Mouse (Mus musculus) gastrocnemius, postnatal 4 days (tissue): ENCODE results near the gene Amn. TPM values are rescaled to one million over a fixed set of nuclear protein-coding genes. Genes with fewer than 3 reads are reported as not detected.

Experiments used
- DNase-seq, 2 experiments: peaks; one replicate each; pipeline ENCODE4 v3.0.0; 2021 to 2022; ENCODE audit warnings: low spot score in 2 of 2, mixed read lengths in 2 of 2
- long read RNA-seq, 2 experiments: library from polyadenylated mRNA; stranded (forward); transcript quantifications; one replicate each; pipeline ENCODE4 v2.0.0; 2021
- total RNA-seq, 2 experiments: library from RNA; stranded (reverse); gene quantifications; 2 replicates each; pipeline ENCODE4 v1.2.3; 2021

Gene Amn
- total RNA-seq, result under 1 TPM in 1 of 2 experiments, not detected in 1; 0.44 TPM
- long read RNA-seq, experiment 1, result 0 reads
- long read RNA-seq, experiment 2, partial matches to known transcripts, result 0 of 1 reads
- long read RNA-seq, experiment 2, other reads (novel, unspliced or antisense), result 1 of 1 reads

DNA sequence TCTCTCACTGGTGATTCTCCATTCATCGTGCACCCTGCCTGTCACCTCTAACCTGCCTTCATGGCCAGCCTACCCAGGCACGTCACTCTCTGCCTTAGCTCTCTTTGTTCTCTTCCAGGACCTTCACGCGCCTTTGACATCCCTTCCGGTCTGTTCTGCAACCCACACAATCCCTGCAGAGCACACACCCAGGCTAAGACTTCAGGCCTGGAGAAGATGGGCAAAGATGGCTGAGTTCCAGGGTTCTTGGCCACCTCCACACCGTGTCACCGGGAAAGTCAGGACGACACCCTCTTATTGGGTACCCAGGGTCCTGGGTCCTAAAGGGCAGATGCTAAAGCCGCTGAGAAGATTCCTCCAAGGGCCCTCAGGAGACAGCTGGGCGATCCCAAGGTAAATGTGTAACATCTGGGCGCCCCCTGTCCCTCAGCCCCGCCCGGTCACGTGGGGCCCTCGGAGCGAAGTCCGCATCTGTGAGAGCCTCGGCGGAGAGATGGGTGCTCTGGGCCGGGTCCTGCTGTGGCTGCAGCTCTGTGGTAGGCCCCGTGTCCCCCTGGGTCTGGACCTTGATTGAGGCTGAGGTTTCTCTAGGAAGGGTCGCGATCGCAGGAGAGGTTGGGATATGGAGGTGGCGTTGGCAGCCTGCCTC lies at the start of gene Amn:
Gene Amn, plus strand, starts transcription at position 467 of the 649 bp plus-strand sequence.
- no peak for DNase-seq

DNA sequence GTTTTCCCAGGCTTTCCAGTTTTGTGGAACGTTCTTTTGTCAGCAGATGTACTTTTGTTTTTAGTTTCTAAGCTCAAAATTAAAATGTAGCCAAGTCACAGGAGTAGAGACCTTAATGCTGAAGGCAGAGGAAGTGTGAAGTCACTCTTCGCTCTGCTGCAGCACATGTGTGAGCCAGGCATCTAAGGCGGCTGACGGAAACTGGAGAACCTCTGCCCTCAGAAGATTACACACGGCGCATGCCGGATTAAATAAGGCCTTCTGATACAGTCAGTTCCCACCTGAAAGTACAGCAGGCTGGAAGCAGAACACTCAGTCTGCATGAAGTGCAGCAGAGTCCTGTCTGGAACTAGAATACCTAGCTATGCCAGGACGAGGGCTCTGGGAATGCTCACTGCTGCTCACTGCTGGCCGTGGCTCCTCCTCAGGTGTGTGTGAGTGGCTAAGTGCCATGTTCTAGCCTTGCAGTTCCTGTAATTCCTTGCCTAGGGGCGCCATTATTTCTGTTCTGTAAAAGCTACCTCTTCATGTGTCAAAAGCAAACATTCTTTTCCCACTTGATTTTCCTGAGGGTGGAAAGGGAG lies 45.6 kb upstream of the Amn start:
- DNase-seq, result no peak

DNA sequence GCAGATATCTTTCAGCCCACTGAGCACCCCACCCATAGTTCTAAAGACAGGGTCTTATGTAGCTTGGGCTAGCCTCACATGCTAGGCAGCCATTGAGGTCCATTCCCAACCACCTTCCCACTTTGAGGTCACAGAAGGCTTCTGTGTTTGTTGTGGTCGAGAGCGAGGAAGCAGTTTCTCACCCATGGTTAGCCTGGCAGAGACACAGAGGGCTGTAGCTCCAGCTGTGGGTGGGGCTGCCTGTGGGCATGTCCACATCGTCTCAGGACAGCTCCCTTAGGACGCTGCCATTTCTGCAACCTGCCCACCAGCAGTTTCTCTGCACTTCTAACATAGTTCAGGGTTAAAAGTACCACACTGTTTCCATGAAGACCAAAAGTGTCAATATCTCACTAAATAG lies 43.5 kb upstream of the Amn start:
- DNase-seq, result no peak

DNA sequence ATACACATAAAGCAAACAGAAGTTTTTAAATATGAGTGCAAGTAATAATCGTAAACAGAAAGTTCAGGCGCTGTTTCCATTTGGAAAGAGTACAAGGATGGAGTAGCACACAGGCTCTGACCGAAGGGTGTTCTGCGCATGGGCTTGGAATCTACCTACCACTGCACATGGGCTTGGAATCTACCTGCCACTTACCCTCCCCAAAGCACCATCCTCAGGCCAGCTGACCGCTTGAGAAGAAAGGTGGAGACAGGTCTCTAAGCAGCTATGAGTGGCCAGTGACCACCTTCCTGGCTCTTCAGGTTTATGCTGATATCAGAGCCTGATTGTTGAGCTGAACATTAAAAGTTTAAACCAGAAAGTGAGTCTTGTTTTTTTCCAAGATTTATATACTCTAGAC lies 42.4 kb upstream of the Amn start:
- no peak for DNase-seq

DNA sequence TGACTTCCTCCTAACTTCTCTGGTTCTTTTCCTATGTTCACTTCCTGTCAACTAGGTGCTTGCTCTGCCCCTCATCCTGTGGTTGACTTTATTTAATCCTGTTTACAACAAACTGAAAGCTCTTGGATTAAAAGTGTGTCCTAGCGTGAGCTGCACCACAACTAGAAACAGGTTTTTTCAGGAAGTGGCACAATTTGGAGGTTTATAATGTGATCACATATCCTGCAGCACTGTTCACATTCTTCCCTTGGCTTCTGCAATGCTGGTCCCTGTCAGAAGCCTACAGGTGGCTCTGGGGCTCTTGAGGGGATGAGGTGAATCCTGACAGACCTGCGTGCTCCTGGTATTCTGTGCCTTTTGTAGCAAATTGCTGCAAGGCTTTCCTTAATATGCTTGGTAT lies 40.1 kb upstream of the Amn start:
- DNase-seq, result no peak

DNA sequence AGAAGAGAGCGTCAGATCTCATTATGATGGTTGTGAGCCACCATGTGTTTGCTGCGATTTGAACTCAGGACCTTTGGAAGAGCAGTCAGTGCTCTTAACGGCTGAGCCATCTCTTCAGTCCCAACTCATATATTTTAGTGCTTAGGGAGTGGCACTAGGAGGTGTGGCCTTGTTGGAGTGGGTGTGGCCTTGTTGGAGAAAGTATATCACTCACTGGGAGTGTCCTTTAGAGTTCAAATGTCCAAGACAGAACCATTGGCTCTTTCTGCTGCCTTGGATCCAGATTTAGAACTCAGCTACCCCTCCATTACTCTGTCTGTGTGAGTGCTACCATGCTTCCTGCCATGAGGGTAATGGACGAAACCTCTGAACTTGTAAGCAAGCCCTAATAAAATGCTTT lies 37.1 kb upstream of the Amn start:
- no peak for DNase-seq

DNA sequence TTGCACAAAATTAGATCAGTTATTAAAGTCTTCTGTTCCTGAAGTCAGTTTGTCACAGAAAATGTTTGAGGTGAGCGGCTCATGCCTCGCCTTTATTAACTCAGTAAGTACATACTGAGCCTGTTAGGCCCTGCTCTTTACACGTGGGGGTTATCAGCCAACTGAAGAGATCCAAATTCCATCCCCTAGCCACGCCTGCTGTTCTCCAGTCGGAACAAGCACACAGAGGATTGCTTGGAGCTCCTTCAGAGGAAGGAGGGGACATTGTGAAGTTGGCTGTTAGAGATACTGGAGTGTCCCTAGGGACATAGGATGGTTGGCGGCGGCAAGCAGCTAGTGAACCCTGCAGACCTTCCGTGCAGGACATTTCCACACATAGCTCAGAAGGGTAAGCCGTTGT lies 36.5 kb upstream of the Amn start:
- DNase-seq, result no peak

DNA sequence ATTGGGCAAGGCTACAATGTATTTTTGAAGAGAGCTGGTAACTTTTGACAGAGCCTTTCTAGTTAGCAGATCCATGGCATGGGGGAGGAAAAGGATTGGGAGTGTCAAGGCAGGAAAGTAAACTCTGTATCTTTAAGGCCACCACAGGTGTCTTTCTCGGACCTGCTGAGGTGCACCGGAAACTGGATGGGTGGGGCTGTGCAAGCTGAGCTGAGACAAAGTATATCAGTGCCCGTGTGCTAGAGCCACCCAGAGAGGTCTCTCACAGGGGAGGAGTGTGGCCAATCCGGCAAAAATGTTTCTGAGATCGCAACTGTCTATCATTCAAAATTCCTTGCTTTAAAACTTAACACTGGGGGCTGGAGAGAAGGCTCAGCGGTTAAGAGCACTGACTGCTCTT lies 35.3 kb upstream of the Amn start:
- DNase-seq, result no peak

DNA sequence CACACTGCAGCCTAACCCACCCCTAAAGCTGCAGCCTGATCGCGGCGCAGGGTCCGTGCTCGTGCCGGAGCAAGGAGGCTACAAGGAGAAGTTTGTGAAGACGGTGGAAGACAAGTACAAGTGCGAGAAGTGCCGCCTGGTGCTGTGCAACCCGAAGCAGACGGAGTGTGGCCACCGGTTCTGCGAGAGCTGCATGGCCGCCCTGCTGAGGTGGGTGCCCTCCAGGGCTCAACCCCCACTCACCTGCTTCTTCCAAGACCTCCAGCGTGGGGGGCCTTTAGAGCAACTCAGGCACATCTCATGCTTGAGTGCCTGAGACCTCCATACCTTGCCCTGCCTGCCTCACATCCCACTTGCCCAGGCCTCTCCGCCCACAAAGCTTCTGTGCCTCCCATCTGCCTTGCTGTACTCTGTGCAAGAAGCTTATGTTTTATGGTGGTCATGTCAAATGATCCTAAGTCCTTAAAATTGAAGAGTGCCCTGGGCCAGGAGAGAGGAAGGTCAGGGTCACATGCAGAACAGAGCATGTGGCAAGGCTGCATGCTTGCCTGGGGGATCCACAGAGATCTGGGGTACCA lies 33.2 kb upstream of the Amn start:
- DNase-seq, result no peak

DNA sequence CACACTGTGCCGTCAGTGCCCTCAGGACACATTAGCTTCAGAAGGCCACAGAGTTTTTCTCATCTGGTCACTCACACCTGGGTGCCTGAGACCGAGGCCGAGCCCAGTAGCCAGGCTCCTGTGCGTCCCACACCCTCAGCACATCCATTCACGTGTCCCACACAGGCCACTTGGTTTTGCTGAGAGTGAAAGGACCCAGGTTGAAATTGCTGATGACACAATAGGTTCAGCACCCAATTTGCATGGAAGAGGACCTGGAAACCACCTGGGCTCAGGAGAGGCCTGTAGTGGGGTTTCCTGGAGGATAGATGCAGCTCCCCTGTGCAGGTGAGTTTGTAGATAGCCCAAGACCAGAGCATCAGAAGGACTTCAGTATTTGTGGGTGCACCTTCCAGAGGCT lies 32.5 kb upstream of the Amn start:
- no peak for DNase-seq

DNA sequence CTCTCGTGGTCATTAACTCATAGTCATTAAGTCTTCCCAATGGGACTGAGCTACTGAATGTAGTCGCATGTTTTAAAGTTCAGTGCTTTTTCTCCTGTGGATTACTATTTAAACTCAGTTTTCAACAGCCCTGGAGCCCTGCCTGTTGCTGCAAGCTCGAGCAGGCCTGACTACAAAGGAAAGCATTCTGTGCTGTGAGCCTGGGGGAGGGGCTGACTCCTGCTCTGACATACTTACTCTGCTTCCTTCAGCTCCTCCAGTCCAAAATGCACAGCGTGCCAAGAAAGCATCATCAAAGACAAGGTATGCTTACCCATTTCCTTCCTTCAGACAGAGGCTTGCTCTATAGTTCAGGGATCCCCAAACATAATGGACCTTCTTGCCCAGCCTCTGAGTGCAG lies 32.1 kb upstream of the Amn start:
- DNase-seq, result no peak

DNA sequence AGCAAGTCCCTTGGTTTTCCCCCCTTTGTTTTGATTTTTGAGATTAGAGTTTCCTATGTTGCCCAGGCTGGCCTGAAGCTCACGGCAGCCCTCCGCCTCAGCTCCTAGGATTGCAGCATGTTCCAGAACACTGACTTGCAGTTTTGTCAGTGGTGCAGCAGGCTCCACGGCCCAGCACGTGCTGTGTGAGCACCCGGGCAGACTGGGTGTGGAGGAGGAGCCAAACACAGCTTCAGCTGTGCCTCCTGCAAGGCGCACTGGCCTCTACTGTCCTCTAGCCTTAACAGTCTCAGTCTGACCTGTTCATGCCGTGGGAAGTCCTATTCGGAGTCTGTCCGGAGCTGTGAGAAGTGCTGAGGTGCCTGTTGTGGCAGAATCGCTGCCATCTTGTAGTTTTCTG lies 31.0 kb upstream of the Amn start:
- no peak for DNase-seq

DNA sequence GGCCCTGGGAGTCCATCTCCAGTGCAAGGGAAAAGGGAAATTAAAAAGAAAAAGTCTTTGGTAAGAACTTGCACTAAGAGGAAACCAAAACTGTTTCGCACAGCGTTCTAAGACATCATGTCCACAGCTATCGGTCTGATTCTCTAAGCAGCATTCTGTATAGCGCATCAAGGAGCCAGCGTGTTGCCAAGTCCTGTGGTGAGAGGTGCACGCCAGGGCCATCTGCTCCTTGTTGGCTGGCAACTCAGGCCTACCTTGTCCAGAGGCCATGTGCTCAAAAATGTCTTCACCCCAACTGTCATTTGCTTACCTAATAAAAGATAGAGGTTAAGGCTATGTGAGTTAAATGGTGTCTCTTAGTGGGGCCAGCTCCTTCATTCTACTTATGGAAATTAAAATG lies 29.0 kb upstream of the Amn start:
- no peak for DNase-seq

DNA sequence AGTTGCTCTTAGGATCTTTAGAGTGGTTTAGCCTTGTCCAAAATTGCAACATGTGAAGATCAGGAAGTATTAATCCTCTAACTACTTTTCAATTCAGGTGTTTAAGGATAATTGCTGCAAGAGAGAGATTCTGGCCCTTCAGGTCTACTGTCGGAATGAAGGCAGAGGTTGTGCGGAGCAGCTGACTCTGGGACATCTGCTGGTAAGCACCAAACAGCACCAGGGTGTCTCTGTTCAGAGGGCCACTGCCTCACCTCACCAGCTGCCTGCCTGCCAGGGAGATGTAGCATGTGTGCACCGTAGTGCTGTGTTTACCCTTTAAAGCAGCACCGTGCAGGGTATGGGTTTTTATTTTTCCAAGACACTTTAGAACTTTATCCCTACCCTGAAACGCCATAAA lies 28.5 kb upstream of the Amn start:
- no peak for DNase-seq

DNA sequence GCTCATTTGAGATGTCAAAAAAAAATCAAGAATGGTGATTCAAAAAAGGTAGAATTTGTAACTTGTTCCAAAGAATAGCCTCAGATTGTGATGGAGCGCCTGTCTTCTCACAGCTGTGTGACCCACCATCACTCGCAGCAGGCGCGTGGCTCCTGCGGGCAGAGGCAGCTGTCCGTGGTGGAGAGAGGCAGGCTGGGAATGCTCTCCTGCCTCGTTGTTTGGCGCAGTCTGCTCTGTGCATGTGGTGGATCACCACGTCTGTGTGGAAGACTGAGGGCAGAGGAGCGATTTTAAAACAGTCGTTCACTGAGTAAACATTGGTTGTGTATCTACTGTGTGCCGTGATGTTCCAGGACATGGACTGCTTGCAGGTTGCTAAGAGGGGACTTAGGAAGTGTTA lies 27.2 kb upstream of the Amn start:
- DNase-seq, result no peak

DNA sequence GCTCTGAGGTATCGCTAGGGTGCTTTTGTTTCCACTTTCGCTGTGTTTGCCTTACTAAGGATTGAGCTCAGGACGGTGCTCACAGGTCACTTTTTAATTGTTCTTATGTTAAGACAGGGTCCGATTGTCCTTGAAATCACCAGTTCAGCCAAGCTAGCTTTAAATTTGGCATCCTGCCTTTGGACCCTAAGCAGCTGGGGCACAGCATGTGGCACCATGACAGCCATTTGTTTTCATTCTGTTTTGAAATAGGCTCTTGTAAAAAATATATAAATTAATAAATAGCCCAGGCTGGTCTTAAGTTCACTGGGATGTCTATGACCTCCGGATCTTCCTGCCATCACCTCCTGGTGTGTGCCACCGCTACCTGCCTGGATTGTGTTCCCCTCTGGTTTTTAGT lies 25.8 kb upstream of the Amn start:
- DNase-seq, result no peak

DNA sequence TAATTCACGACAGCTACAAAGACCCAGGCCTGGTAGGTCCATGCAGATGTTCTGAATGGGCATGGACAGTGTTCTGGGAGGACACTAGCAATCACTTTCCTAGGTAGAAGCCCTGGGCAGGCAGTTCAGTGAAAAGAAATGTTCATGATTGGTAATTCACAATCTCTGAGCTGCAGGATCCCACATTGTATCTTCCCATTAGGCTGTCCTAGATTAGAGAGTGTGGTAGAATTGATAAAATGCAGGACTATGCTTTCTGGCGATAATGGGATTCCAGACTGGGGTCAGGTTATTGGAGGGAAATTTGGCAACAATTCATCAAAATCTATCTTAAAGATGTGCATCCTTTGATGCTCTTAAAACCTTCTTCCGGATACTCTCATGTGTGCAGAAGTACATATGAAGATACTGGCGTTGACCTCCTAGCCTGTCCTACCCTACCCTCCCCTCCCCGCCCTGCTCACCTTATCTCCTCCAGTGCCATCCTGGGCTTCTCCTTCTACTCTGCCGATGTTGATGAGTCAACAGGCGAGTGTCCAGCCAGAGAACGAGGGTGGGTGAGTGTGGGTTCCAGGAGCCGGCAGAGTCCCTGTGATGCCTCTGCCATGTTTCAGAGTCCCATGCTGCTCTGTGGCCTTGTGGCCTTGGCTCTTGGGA lies 24.0 kb upstream of the Amn start:
- DNase-seq, result no peak

DNA sequence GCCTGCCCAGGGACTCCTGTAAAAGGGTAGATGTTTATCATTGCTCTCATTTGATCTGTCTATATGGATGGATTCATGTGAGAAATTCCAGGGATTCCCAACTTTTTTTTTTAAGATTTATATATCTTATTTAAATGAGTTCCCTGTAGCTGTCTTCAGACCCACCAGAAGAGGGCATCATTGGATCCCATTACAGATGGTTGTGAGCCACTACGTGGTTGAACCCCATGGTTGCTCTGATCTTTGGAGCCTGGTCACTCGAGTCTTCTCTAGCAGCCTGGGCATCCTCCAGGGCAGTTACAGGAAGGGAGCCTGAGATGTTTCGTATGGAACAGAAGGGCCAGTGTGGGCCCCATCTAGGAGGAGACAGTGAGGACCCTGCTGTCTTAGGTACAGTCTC lies 21.8 kb upstream of the Amn start:
- DNase-seq, result no peak

DNA sequence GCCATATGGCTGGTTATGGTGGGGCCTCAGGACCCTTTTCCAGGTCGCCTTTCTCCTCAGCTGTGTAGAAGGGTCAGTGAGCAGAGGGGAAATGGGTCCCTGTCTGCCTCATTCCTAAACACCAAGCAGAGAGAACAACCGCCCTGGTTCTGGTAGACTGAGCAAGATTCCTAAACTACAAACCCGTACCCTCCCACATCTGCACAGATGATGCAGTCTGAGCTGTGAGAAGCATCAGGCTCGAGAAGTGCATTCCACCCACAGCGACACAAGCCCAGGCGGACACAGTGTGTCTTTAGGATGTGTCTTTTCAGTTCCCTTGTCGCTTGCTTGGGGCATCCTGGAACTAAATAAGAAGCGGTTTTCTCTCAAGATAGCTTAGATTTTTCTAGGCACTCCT lies 20.8 kb upstream of the Amn start:
- no peak for DNase-seq

DNA sequence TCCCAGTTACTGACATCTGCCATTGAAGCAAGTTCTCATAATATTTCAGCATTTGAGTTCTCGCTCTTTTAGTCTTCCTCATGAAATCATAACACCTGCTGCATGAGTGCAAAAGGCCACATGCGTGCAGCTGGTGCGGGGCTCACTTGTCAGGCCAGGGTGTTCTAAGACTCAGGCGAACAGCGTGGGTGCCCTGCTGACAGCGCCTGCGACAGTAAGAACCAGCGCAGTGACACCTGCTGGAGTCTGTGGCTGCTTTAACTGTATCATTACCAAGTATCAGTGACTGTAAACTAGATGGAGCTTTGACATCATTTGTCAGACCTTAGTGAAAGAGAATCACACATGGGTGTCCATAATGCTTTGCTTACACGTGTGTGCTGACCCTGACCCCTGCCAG lies 19.7 kb upstream of the Amn start:
- no peak for DNase-seq

DNA sequence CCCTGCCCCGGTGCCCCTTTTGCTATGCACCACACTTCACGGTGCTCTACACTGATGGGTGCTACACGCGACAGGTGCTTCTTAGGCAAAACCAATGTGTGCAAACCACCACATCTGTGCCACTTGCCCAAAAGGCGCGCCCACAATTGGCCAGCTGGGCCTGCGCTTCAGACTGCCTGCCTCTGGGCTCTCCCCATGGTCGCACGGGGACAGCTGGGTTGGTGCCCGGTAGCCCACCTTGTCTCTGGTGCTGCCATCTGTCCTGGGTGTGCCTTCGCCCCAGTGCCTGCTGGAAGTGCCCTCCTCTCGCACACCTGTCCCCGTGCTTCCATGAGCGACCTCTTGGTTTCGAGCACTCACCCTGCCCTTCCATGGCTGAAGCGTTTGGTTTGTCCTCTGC lies 7.2 kb upstream of the Amn start:
- no peak for DNase-seq

DNA sequence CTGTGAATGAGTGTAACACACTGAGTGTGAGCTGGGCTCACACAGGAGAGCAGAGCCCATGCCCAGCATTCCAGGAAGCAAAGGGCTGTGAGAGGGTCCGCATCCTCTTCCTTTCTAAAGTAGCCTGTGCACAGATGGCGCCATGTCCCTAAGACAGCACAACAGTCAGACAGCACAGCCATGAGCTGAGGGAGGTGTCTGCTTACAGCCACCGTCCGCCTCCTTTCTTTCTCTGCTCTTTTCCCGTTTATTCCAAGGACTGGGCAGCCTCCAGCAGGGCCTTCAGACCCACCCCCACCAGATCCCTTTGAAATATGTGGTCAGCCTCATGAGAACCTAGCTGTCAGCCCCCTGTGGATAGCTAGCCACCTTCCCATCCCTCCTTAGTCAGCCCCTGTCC lies 5.7 kb upstream of the Amn start:
- DNase-seq, result no peak

DNA sequence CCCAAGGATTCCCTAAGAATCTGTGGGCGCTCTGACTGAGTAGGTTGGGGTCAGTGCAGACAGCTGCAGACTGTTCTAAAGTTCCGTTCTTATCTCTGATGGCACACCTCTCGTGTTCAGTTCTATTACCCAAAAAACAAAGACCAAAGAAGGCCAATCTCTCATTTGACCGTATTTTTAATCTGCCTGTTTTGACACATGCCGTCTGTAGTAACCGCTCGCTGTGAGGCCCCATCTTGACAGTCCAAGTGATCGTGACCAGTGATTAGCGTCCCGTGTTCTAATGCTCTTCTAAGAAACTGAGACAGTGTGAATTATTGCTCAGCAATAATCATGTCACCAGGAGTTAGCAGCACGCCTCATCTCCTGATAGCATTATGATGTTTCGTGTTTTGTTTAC lies 4.3 kb upstream of the Amn start:
- no peak for DNase-seq
